Mouse (Mus musculus): Measurements from ENCODE around the gene U2af1l4. TPM values are rescaled to one million over a fixed set of nuclear protein-coding genes. Genes with fewer than 3 reads are reported as not detected.

The U2af1l4 gene
- total and polyA plus RNA-seq, 3 experiments, result 42.5 to 71.2 (median 62.9) TPM

- Histone ChIP-seq H3K9me3 (replicated peaks) (no peaks in the 10 kb centered on the region), H3K27me3 (ENCODE audit: insufficient read depth, low read length) (no peaks in the 10 kb centered on the region), H3K36me3 (replicated peaks) (peaks cover 99% of the 10 kb centered on the region), H3K4me1 (ENCODE audit: insufficient read depth, low read depth, low read length) (peaks cover 41% of the 10 kb centered on the region), H3K4me3 (ENCODE audit: low read depth, low read length) (no peak overlapping the region)
- DNase-seq (ENCODE audit: low spot score), result no peak
- ATAC-seq (ENCODE audit: extremely low read depth, insufficient number of reproducible peaks, low FRiP score, poor library complexity, severe bottlenecking), result no peak
- TF ChIP-seq GATA2 (IDR thresholded peaks at IDR 0.05; ENCODE audit: borderline replicate concordance, low read depth, low read length), result no peak
- TF ChIP-seq TAL1 (conservative IDR thresholded peaks at IDR 0.05; ENCODE audit: low read depth, low read length), result no peak
- no peak for TF ChIP-seq POLR2AphosphoS5 (IDR thresholded peaks at IDR 0.05; ENCODE audit: insufficient replicate concordance, low read depth, low read length)
- TF ChIP-seq CTCF (IDR thresholded peaks at IDR 0.05; ENCODE audit: low read depth, low read length), result no peak
- TF ChIP-seq GATA1 (IDR thresholded peaks at IDR 0.05; ENCODE audit: borderline replicate concordance, low read length), result no peak
These were observed 16.8 kb downstream of the U2af1l4 start for GRCm38 (mm10) chr7:30579950-30580349.

DNA sequence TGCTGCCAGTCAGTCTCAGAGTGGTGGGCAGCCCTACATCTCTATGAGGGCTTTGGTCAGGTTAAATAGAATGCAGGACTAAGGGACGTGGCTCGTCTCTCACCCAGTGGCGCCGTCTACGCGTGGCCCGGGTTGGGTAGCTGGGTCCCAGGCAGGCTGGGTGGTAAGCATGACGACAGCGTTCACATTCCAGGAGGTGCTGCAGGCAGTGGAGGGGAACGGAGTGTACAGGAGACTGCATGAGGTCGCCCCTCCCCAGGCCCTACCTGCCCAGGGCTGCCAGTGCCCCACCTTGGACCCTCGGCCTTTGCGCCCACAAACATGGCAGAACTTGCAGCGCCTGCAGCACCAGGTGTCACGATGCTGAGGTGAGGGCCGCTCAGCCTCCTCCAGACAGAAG is 18.4 kb downstream of the U2af1l4 start:
- H3K36me3 ChIP-seq (replicated peaks), result peaks cover 99% of the 10 kb centered on the region
- TF ChIP-seq POLR2AphosphoS5 (IDR thresholded peaks at IDR 0.05; ENCODE audit: insufficient replicate concordance, low read depth, low read length), result no peak
- no peak for TF ChIP-seq TAL1 (conservative IDR thresholded peaks at IDR 0.05; ENCODE audit: low read depth, low read length)
- TF ChIP-seq GATA2 (IDR thresholded peaks at IDR 0.05; ENCODE audit: borderline replicate concordance, low read depth, low read length), result no peak
- TF ChIP-seq CTCF (IDR thresholded peaks at IDR 0.05; ENCODE audit: low read depth, low read length), result no peak
- no peak for TF ChIP-seq GATA1 (IDR thresholded peaks at IDR 0.05; ENCODE audit: borderline replicate concordance, low read length)
- H3K4me3 ChIP-seq (ENCODE audit: low read depth, low read length), result 0 out of 2 replicates have a peak overlapping the region, but pooled peaks have one; percentile 10
- no peak for DNase-seq (ENCODE audit: low spot score)
- ATAC-seq (ENCODE audit: extremely low read depth, insufficient number of reproducible peaks, low FRiP score, poor library complexity, severe bottlenecking), result no peak
- H3K27me3 ChIP-seq (ENCODE audit: insufficient read depth, low read length), result no peaks in the 10 kb centered on the region
- H3K4me1 ChIP-seq (ENCODE audit: insufficient read depth, low read depth, low read length), result peaks cover 52% of the 10 kb centered on the region
- no peaks in the 10 kb centered on the region for H3K9me3 ChIP-seq (replicated peaks)

- TF ChIP-seq TAL1 (conservative IDR thresholded peaks at IDR 0.05; ENCODE audit: low read depth, low read length) (no peak), GATA1 (IDR thresholded peaks at IDR 0.05; ENCODE audit: borderline replicate concordance, low read length) (no peak), CTCF (IDR thresholded peaks at IDR 0.05; ENCODE audit: low read depth, low read length) (no peak), POLR2AphosphoS5 (IDR thresholded peaks at IDR 0.05; ENCODE audit: insufficient replicate concordance, low read depth, low read length) (no peak), GATA2 (IDR thresholded peaks at IDR 0.05; ENCODE audit: borderline replicate concordance, low read depth, low read length) (no peak)
- H3K4me1 ChIP-seq (ENCODE audit: insufficient read depth, low read depth, low read length), result peaks cover 68% of the 10 kb centered on the region
- DNase-seq (ENCODE audit: low spot score) (no peak), ATAC-seq (ENCODE audit: extremely low read depth, insufficient number of reproducible peaks, low FRiP score, poor library complexity, severe bottlenecking) (no peak)
- H3K4me3 ChIP-seq (ENCODE audit: low read depth, low read length), result no peak overlapping the region
- peaks cover 79% of the 10 kb centered on the region for H3K36me3 ChIP-seq (replicated peaks)
- H3K9me3 ChIP-seq (replicated peaks), result no peaks in the 10 kb centered on the region
- H3K27me3 ChIP-seq (ENCODE audit: insufficient read depth, low read length), result no peaks in the 10 kb centered on the region
These were observed 21.2 kb downstream of the U2af1l4 start for GRCm38 (mm10) chr7:30584339-30584738.

- ATAC-seq (ENCODE audit: extremely low read depth, insufficient number of reproducible peaks, low FRiP score, poor library complexity, severe bottlenecking) (no peak), DNase-seq (ENCODE audit: low spot score) (no peak)
- Histone ChIP-seq H3K27me3 (ENCODE audit: insufficient read depth, low read length) (no peaks in the 10 kb centered on the region), H3K4me3 (ENCODE audit: low read depth, low read length) (no peak overlapping the region), H3K4me1 (ENCODE audit: insufficient read depth, low read depth, low read length) (peaks cover 66% of the 10 kb centered on the region), H3K36me3 (replicated peaks) (peaks cover 71% of the 10 kb centered on the region), H3K9me3 (replicated peaks) (no peaks in the 10 kb centered on the region)
- no peak for TF ChIP-seq GATA1 (IDR thresholded peaks at IDR 0.05; ENCODE audit: borderline replicate concordance, low read length)
- no peak for TF ChIP-seq TAL1 (conservative IDR thresholded peaks at IDR 0.05; ENCODE audit: low read depth, low read length)
- TF ChIP-seq GATA2 (IDR thresholded peaks at IDR 0.05; ENCODE audit: borderline replicate concordance, low read depth, low read length), result no peak
- no peak for TF ChIP-seq POLR2AphosphoS5 (IDR thresholded peaks at IDR 0.05; ENCODE audit: insufficient replicate concordance, low read depth, low read length)
- no peak for TF ChIP-seq CTCF (IDR thresholded peaks at IDR 0.05; ENCODE audit: low read depth, low read length)
These were observed 22.1 kb downstream of the U2af1l4 start for GRCm38 (mm10) chr7:30585170-30585569.

DNA sequence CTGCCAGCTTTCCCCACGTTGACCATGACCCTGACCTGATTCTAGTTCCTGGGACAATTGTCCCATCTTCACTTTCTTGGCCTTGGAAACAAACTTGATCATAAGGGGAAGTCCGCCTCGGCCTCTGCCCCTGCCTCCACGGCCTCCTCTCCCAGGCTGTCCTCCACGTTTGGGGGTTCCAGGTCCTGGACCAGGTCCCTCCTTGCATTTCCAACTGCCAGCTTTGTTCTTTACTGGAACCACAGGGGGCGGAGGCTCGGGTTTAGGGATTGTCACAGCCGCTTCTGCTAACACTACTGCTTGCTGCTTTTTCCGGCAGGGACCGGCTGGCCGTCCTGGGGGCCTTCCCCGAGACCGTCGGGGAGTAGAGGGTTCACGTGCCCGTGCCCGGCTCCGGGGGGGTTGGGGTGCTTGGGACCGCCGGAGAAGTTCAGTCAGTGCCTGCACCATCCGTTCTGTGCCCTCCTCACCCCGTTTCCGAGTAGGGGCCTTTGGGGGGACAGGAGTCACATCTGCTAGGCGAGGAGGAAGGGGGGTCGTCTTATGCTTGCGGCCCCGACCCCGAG is 23.4 kb downstream of the U2af1l4 start:
- Histone ChIP-seq H3K27me3 (ENCODE audit: insufficient read depth, low read length) (no peaks in the 10 kb centered on the region), H3K9me3 (replicated peaks) (no peaks in the 10 kb centered on the region), H3K4me3 (ENCODE audit: low read depth, low read length) (peak overlapping the region; percentile 88; the same call in 1 of the 2 replicates), H3K4me1 (ENCODE audit: insufficient read depth, low read depth, low read length) (peaks cover 59% of the 10 kb centered on the region), H3K36me3 (replicated peaks) (peaks cover 64% of the 10 kb centered on the region)
- DNase-seq (ENCODE audit: low spot score) (no peak), ATAC-seq (ENCODE audit: extremely low read depth, insufficient number of reproducible peaks, low FRiP score, poor library complexity, severe bottlenecking) (no peak)
- TF ChIP-seq TAL1 (conservative IDR thresholded peaks at IDR 0.05; ENCODE audit: low read depth, low read length) (no peak), GATA2 (IDR thresholded peaks at IDR 0.05; ENCODE audit: borderline replicate concordance, low read depth, low read length) (no peak), CTCF (IDR thresholded peaks at IDR 0.05; ENCODE audit: low read depth, low read length) (no peak), GATA1 (IDR thresholded peaks at IDR 0.05; ENCODE audit: borderline replicate concordance, low read length) (no peak), POLR2AphosphoS5 (IDR thresholded peaks at IDR 0.05; ENCODE audit: insufficient replicate concordance, low read depth, low read length) (no peak)

DNA sequence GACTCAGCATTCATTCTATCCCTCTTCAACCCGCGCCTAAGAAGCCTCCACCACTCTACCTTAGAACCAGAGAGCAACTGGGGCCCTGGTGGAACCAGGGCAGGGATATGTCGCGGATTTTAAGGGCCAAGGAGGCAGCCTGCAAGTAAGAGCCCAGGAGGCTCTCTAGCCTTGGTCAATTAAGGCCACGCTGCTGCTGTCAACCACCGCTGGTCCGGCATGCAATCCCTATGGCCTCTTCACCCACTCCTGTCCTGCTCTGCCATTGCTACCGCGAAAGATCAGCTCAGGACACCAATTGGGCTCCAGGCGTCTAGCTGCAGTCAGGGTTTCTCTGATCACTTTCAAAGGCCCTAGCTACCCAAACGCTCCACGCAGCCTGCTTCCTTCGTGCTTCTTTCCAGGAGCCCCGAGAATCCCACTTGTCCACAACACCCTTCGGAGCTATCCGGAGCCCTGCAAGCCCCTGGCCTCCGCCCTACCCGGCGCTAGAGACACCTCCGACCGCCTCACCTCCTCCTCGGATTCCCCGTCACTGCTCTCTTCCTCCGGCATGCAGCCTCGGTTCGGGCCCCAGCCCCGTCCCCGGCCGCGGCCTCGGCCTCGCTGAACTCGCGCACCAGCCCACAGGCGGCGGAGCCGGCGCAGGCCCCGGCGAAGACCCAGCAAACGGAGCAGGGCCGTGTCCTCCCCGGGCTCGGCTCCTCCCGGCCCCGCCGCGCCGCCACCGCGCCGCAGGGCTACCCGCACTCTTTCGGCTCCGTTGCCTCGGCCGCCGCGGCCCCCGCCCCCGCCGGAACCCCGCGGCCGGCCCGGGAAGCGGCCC is 25.0 kb downstream of the U2af1l4 start:
- ATAC-seq (ENCODE audit: extremely low read depth, insufficient number of reproducible peaks, low FRiP score, poor library complexity, severe bottlenecking) (no peak), DNase-seq (ENCODE audit: low spot score) (peak; percentile 52)
- Histone ChIP-seq H3K27me3 (ENCODE audit: insufficient read depth, low read length) (0 out of 2 replicates have a peak, but pooled peaks cover under 1% of the 10 kb centered on the region), H3K4me3 (ENCODE audit: low read depth, low read length) (peak overlapping the region; percentile 88), H3K9me3 (replicated peaks) (no peaks in the 10 kb centered on the region), H3K36me3 (replicated peaks) (peaks cover 49% of the 10 kb centered on the region), H3K4me1 (ENCODE audit: insufficient read depth, low read depth, low read length) (peaks cover 60% of the 10 kb centered on the region)
- TF ChIP-seq TAL1 (conservative IDR thresholded peaks at IDR 0.05; ENCODE audit: low read depth, low read length), result no peak
- TF ChIP-seq POLR2AphosphoS5 (IDR thresholded peaks at IDR 0.05; ENCODE audit: insufficient replicate concordance, low read depth, low read length), result no peak
- TF ChIP-seq GATA1 (IDR thresholded peaks at IDR 0.05; ENCODE audit: borderline replicate concordance, low read length), result no peak
- no peak for TF ChIP-seq CTCF (IDR thresholded peaks at IDR 0.05; ENCODE audit: low read depth, low read length)
- no peak for TF ChIP-seq GATA2 (IDR thresholded peaks at IDR 0.05; ENCODE audit: borderline replicate concordance, low read depth, low read length)
